Mouse (Mus musculus) embryonic fibroblast, embryonic 13.5 days (primary cell): ENCODE data around the gene Rab14.

ENCODE experiments used
- CTCF ChIP-seq: IDR thresholded peaks from 2 replicates; pipeline ENCODE4 v1.5.1; 2011; ENCODE audit warnings: mild to moderate bottlenecking, control low read depth, low read length, moderate library complexity, borderline replicate concordance; ENCODE audit not compliant: insufficient read depth
- POLR2A ChIP-seq: IDR thresholded peaks from 2 replicates; pipeline ENCODE4 v1.6.1; 2011; ENCODE audit warnings: low read depth, mild to moderate bottlenecking, control low read depth, low read length, moderate library complexity

- TF ChIP-seq CTCF (no peak), POLR2A (0 out of 2 replicates have a peak, but pooled peaks have one; percentile 19)
Measured at GRCm38 (mm10) chr2:35199541-35199940, 1.4 kb downstream of the Rab14 start.
